Mouse (Mus musculus): Measurements from ENCODE around the gene Ndufa6. TPM values are rescaled to one million over a fixed set of nuclear protein-coding genes. Genes with fewer than 3 reads are reported as not detected.

The Ndufa6 gene
- polyA plus RNA-seq, 1 experiment from 2014 or later: 923 TPM

GRCm38 (mm10) chr15:82343368-82344287, 10.5 kb downstream of the Ndufa6 start:
- TF ChIP-seq CTCF (IDR thresholded peaks at IDR 0.05; ENCODE audit: low read depth): no peak
- no peak overlapping the region for H3K9ac ChIP-seq (ENCODE audit: low read depth, low read length)
- ATAC-seq (replicated peaks; ENCODE audit: low FRiP score, low read depth): no peak
- H3K4me2 ChIP-seq (ENCODE audit: low read length): no peak overlapping the region
- no peaks in the 10 kb centered on the region for H3K9me3 ChIP-seq (replicated peaks; ENCODE audit: low read length)
- H3K27me3 ChIP-seq (ENCODE audit: insufficient read depth, low read length): no peaks in the 10 kb centered on the region
- DNase-seq (ENCODE audit: low spot score): no peak
- H3K4me1 ChIP-seq (replicated peaks; ENCODE audit: insufficient read depth, low read length): peaks cover 37% of the 10 kb centered on the region
- H3K36me3 ChIP-seq (ENCODE audit: insufficient read depth, low read length): peaks cover 10% of the 10 kb centered on the region
- H3K27ac ChIP-seq: peak overlapping the region; percentile 54; the same call in 1 of the 2 replicates
- no peak overlapping the region for H3K4me3 ChIP-seq (replicated peaks; ENCODE audit: low read depth, low read length)
- 80% methylated on average over 27 of the region's 27 CpGs for WGBS

- peaks cover 34% of the 10 kb centered on the region for H3K4me1 ChIP-seq (replicated peaks; ENCODE audit: insufficient read depth, low read length)
- H3K36me3 ChIP-seq (ENCODE audit: insufficient read depth, low read length): no peaks in the 10 kb centered on the region
- H3K27ac ChIP-seq: no peak overlapping the region
- ATAC-seq (replicated peaks; ENCODE audit: low FRiP score, low read depth): no peak
- H3K4me2 ChIP-seq (ENCODE audit: low read length): no peak overlapping the region
- no peak overlapping the region for H3K4me3 ChIP-seq (replicated peaks; ENCODE audit: low read depth, low read length)
- H3K9me3 ChIP-seq (replicated peaks; ENCODE audit: low read length): no peaks in the 10 kb centered on the region
- no peak for TF ChIP-seq CTCF (IDR thresholded peaks at IDR 0.05; ENCODE audit: low read depth)
- no peak for DNase-seq (ENCODE audit: low spot score)
- no peak overlapping the region for H3K9ac ChIP-seq (ENCODE audit: low read depth, low read length)
- WGBS: 77% methylated on average over 5 of the region's 5 CpGs
- H3K27me3 ChIP-seq (ENCODE audit: insufficient read depth, low read length): no peaks in the 10 kb centered on the region
Observed at GRCm38 (mm10) chr15:82342543-82342935, 11.6 kb downstream of the Ndufa6 start.

GRCm38 (mm10) chr15:82341675-82342542, 12.2 kb downstream of the Ndufa6 start:
- DNase-seq (ENCODE audit: low spot score): no peak
- no peak for TF ChIP-seq CTCF (IDR thresholded peaks at IDR 0.05; ENCODE audit: low read depth)
- H3K27me3 ChIP-seq (ENCODE audit: insufficient read depth, low read length): no peaks in the 10 kb centered on the region
- peak overlapping the region; percentile 75 for H3K9ac ChIP-seq (ENCODE audit: low read depth, low read length)
- peak overlapping the region; percentile 80 for H3K27ac ChIP-seq
- no peaks in the 10 kb centered on the region for H3K36me3 ChIP-seq (ENCODE audit: insufficient read depth, low read length)
- 51% methylated on average over 15 of the region's 15 CpGs for WGBS
- H3K9me3 ChIP-seq (replicated peaks; ENCODE audit: low read length): no peaks in the 10 kb centered on the region
- peaks cover 31% of the 10 kb centered on the region for H3K4me1 ChIP-seq (replicated peaks; ENCODE audit: insufficient read depth, low read length)
- peak overlapping the region; percentile 44 for H3K4me3 ChIP-seq (replicated peaks; ENCODE audit: low read depth, low read length)
- H3K4me2 ChIP-seq (ENCODE audit: low read length): peak overlapping the region; percentile 74
- no peak for ATAC-seq (replicated peaks; ENCODE audit: low FRiP score, low read depth)

GRCm38 (mm10) chr15:82341036-82341501, 13.1 kb downstream of the Ndufa6 start:
- no peaks in the 10 kb centered on the region for H3K27me3 ChIP-seq (ENCODE audit: insufficient read depth, low read length)
- peaks cover 2% of the 10 kb centered on the region; the same call in 1 of the 2 replicates for H3K36me3 ChIP-seq (ENCODE audit: insufficient read depth, low read length)
- DNase-seq (ENCODE audit: low spot score) (peak; percentile 74), ATAC-seq (replicated peaks; ENCODE audit: low FRiP score, low read depth) (no peak)
- 1% methylated on average over 40 of the region's 40 CpGs for WGBS
- H3K4me1 ChIP-seq (replicated peaks; ENCODE audit: insufficient read depth, low read length): peaks cover 30% of the 10 kb centered on the region
- H3K27ac ChIP-seq: peak overlapping the region; percentile 80
- no peaks in the 10 kb centered on the region for H3K9me3 ChIP-seq (replicated peaks; ENCODE audit: low read length)
- TF ChIP-seq CTCF (IDR thresholded peaks at IDR 0.05; ENCODE audit: low read depth): no peak
- H3K4me2 ChIP-seq (ENCODE audit: low read length): peak overlapping the region; percentile 74
- peak overlapping the region; percentile 44 for H3K4me3 ChIP-seq (replicated peaks; ENCODE audit: low read depth, low read length)
- peak overlapping the region; percentile 75 for H3K9ac ChIP-seq (ENCODE audit: low read depth, low read length)

- H3K4me3 ChIP-seq (replicated peaks; ENCODE audit: low read depth, low read length): peak overlapping the region; percentile 44
- ATAC-seq (replicated peaks; ENCODE audit: low FRiP score, low read depth) (no peak), DNase-seq (ENCODE audit: low spot score) (peak; percentile 40)
- 33% methylated on average over 21 of the region's 21 CpGs for WGBS
- no peaks in the 10 kb centered on the region for H3K9me3 ChIP-seq (replicated peaks; ENCODE audit: low read length)
- TF ChIP-seq CTCF (IDR thresholded peaks at IDR 0.05; ENCODE audit: low read depth): no peak
- H3K36me3 ChIP-seq (ENCODE audit: insufficient read depth, low read length): peaks cover 7% of the 10 kb centered on the region
- H3K4me2 ChIP-seq (ENCODE audit: low read length): peak overlapping the region; percentile 74
- peak overlapping the region; percentile 75 for H3K9ac ChIP-seq (ENCODE audit: low read depth, low read length)
- peak overlapping the region; percentile 80 for H3K27ac ChIP-seq
- no peaks in the 10 kb centered on the region for H3K27me3 ChIP-seq (ENCODE audit: insufficient read depth, low read length)
- H3K4me1 ChIP-seq (replicated peaks; ENCODE audit: insufficient read depth, low read length): peaks cover 30% of the 10 kb centered on the region
Observed at GRCm38 (mm10) chr15:82340414-82341035, 13.6 kb downstream of the Ndufa6 start.

Measured in kidney, postnatal 0 days (tissue).